Mouse (Mus musculus) cerebellum, adult 11-12 months (tissue): ENCODE measurements around the gene Tox2.

Experiments
- DNase-seq: peaks from one replicate; pipeline ENCODE4 v3.0.0; 2022

The Tox2 gene

DNA sequence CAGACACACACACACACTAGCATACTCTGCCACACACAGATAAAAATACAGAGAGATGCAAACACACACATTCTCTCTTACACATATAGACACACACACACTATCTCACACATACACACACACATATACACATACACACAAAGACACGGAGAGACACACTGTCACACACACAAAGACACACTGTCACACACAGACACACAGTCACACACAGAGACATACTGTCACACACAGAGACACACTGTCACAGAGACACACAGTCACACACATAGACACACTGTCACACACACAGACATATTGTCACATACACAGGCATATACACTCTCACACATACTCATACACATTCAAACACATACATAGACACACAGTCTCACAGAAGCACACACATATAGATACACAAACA is 169.7 kb downstream of the Tox2 start:
- DNase-seq, result no peak
